Mouse (Mus musculus): ENCODE measurements at regions not wholly inside any gene's neighbourhood (a gene's known extent, or its start where the extent isn't known, plus 50 kb on each side); places are given as distances from the start of the nearest gene placed in this dataset.
A peak's percentile ranks its signal among the peaks of the same experiment; 100 is the strongest.

GRCm38 (mm10) chr1:81516575-81517210, 439.9 kb downstream of the Nyap2 start:
- peak; percentile 18 for DNase-seq (ENCODE audit: low spot score)

GRCm38 (mm10) chr1:81520420-81521273, 443.9 kb downstream of the Nyap2 start:
- DNase-seq (ENCODE audit: low spot score): no peak

GRCm38 (mm10) chr1:81522929-81523328, 446.2 kb downstream of the Nyap2 start:
- no peak for DNase-seq (ENCODE audit: low spot score)

GRCm38 (mm10) chr1:81525821-81526220, 449.1 kb downstream of the Nyap2 start:
- no peak for DNase-seq (ENCODE audit: low spot score)

GRCm38 (mm10) chr1:81537836-81538235, 461.1 kb downstream of the Nyap2 start:
- no peak for DNase-seq (ENCODE audit: low spot score)

- DNase-seq (ENCODE audit: low spot score): no peak
Measured at GRCm38 (mm10) chr1:81539591-81540311, 463.0 kb downstream of the Nyap2 start.

- no peak for DNase-seq (ENCODE audit: low spot score)
Measured at GRCm38 (mm10) chr1:81548906-81549305, 472.2 kb downstream of the Nyap2 start.

- no peak for DNase-seq (ENCODE audit: low spot score)
Measured at GRCm38 (mm10) chr1:81549706-81550105, 473.0 kb downstream of the Nyap2 start.

- no peak for DNase-seq (ENCODE audit: low spot score)
Measured at GRCm38 (mm10) chr1:81552731-81553130, 476.0 kb downstream of the Nyap2 start.

GRCm38 (mm10) chr1:81576965-81577664, 500.4 kb downstream of the Nyap2 start:
- no peak for DNase-seq (ENCODE audit: low spot score)

GRCm38 (mm10) chr1:81577665-81578201, 501.0 kb downstream of the Nyap2 start:
- DNase-seq (ENCODE audit: low spot score): no peak

GRCm38 (mm10) chr1:81581208-81581607, 504.5 kb downstream of the Nyap2 start:
- no peak for DNase-seq (ENCODE audit: low spot score)

GRCm38 (mm10) chr1:81587780-81588307, 511.1 kb downstream of the Nyap2 start:
- DNase-seq (ENCODE audit: low spot score): no peak

- no peak for DNase-seq (ENCODE audit: low spot score)
Measured at GRCm38 (mm10) chr1:81591623-81592022, 514.9 kb downstream of the Nyap2 start.

GRCm38 (mm10) chr1:81593280-81594182, 516.8 kb downstream of the Nyap2 start:
- peak; percentile 17 for DNase-seq (ENCODE audit: low spot score)

- no peak for DNase-seq (ENCODE audit: low spot score)
Measured at GRCm38 (mm10) chr1:81594183-81594515, 517.4 kb downstream of the Nyap2 start.

- DNase-seq (ENCODE audit: low spot score): no peak
Measured at GRCm38 (mm10) chr1:81594606-81595005, 517.9 kb downstream of the Nyap2 start.

GRCm38 (mm10) chr1:81608772-81609171, 532.0 kb downstream of the Nyap2 start:
- no peak for DNase-seq (ENCODE audit: low spot score)

- no peak for DNase-seq (ENCODE audit: low spot score)
Measured at GRCm38 (mm10) chr1:81618880-81619279, 542.1 kb downstream of the Nyap2 start.

GRCm38 (mm10) chr1:81624141-81624540, 547.4 kb downstream of the Nyap2 start:
- DNase-seq (ENCODE audit: low spot score): no peak

GRCm38 (mm10) chr1:81632704-81633103, 556.0 kb downstream of the Nyap2 start:
- DNase-seq (ENCODE audit: low spot score): no peak
